ENCODE assay signal across 16 mouse cellular contexts in genomic region chr17:37995635-37996307, GRCm38 (mm10). TPM values are rescaled to one million over a fixed set of nuclear protein-coding genes. Genes with fewer than 3 reads are reported as not detected.
DNase-seq lines count a peak whose midpoint lies in the region; ATAC-seq and TF ChIP-seq lines count a peak whose summit lies in the region.
"Had no signal": no experiment of that assay in that cellular context is flagged by ENCODE, and none has a peak within 500 bp of the region (broad histone marks: within the 10 kb centered on the region; RNA-seq: fewer than 3 reads in every experiment).

No protein-coding gene starts in this region.

- no peak overlapping the region for H3K27ac ChIP-seq in heart, embryonic 12.5 days (ENCODE audit: poor library complexity, severe bottlenecking)
- H3K27ac ChIP-seq in liver, adult 2 months (replicated peaks; ENCODE audit: insufficient read depth, low read depth, low read length), result no peak overlapping the region

- H3K36me3 ChIP-seq in heart, embryonic 12.5 days, result no peaks in the 10 kb centered on the region
- H3K36me3 ChIP-seq in E14TG2a.4 (ENCODE audit: insufficient read depth, low read length), result peaks cover 33% of the 10 kb centered on the region
- no peaks in the 10 kb centered on the region for H3K36me3 ChIP-seq in liver, adult 2 months (ENCODE audit: control insufficient read depth, insufficient read depth, low read length)

- ATAC-seq in heart, embryonic 12.5 days (ENCODE audit: insufficient number of reproducible peaks, low FRiP score), result peak; percentile 84
- ATAC-seq: inflammation-experienced regulatory T-cells, adult 6 months had no signal

- H3K27me3 ChIP-seq in heart, embryonic 12.5 days (replicated peaks), result no peaks in the 10 kb centered on the region
- H3K27me3 ChIP-seq in E14TG2a.4 (ENCODE audit: insufficient read depth, low read length), result no peaks in the 10 kb centered on the region
- H3K27me3 ChIP-seq in liver, adult 2 months (ENCODE audit: control insufficient read depth, insufficient read depth, low read length), result no peaks in the 10 kb centered on the region
- H3K27me3 ChIP-seq: CH12.LX had no signal

- H3K4me1 ChIP-seq in heart, embryonic 12.5 days (replicated peaks), result no peaks in the 10 kb centered on the region
- H3K4me1 ChIP-seq in E14TG2a.4 (replicated peaks; ENCODE audit: low read depth, low read length), result peaks cover 57% of the 10 kb centered on the region
- H3K4me1 ChIP-seq in liver, adult 2 months (ENCODE audit: control insufficient read depth, insufficient read depth, low read length), result no peaks in the 10 kb centered on the region

- H3K9ac ChIP-seq in heart, embryonic 12.5 days, result no peak overlapping the region
- no peak overlapping the region for H3K9ac ChIP-seq in liver, adult 2 months (ENCODE audit: low read depth, low read length)

- H3K4me3 ChIP-seq in heart, embryonic 12.5 days, result peak overlapping the region; percentile 29; the same call in 1 of the 2 replicates
- peak overlapping the region; percentile 90 for H3K4me3 ChIP-seq in E14TG2a.4 (replicated peaks; ENCODE audit: low read length)
- H3K4me3 ChIP-seq in liver, adult 2 months (ENCODE audit: insufficient read depth, low read depth, low read length), result no peak overlapping the region

- WGBS in heart, embryonic 12.5 days, result 59% methylated on average over 10 of the region's 10 CpGs
- WGBS in liver, adult 2 months, result 63% methylated on average over 10 of the region's 10 CpGs

- H3K4me2 ChIP-seq in heart, embryonic 12.5 days, result 0 out of 2 replicates have a peak overlapping the region, but pooled peaks have one; percentile 21

- H3K79me2 ChIP-seq in liver, adult 2 months (ENCODE audit: control insufficient read depth, insufficient read depth, low read length), result no peaks in the 10 kb centered on the region

- 0 out of 2 replicates have a peak, but pooled peaks cover 4% of the 10 kb centered on the region for H3K9me3 ChIP-seq in heart, embryonic 12.5 days (replicated peaks)
- H3K9me3 ChIP-seq in E14TG2a.4 (ENCODE audit: low read length), result peaks cover 4% of the 10 kb centered on the region; the same call in 1 of the 2 replicates

- TF ChIP-seq POLR2A in liver, adult 2 months (IDR thresholded peaks at IDR 0.05; ENCODE audit: extremely low read depth, insufficient read depth, low read length), result no peak

- no peak for DNase-seq in heart, postnatal 10 days
- DNase-seq in NIH3T3 (ENCODE audit: low read depth), result peak; percentile 68
- DNase-seq in liver, adult 2 months (ENCODE audit: extremely low read depth, low read depth, low spot score), result peak; percentile 60
- no peak for DNase-seq in frontal cortex, postnatal 10 days (ENCODE audit: low spot score in 2 of 2)
- DNase-seq in cerebellum, postnatal 14 days, result no peak
- no peak for DNase-seq in lung, postnatal 25 days (ENCODE audit: low spot score)
- DNase-seq: adrenal gland, postnatal 14 days; cerebellum, adult 9-10 months; gastrocnemius, postnatal 36 days; kidney, postnatal 36 days; lung, postnatal 10 days had no signal

- no peak for TF ChIP-seq CTCF in E14TG2a.4 (conservative IDR thresholded peaks at IDR 0.05; ENCODE audit: low read length)
- no peak for TF ChIP-seq CTCF in liver, adult 2 months (IDR thresholded peaks at IDR 0.05; ENCODE audit: low read depth, low read length)

- intact Hi-C loops in heart, postnatal 10 days (cut with DNase I), result no loop called here

RNA-seq across cellular contexts. Expression of gene Olfr761, which starts 42.9 kb away (rescaled TPM):
- not detected in 2 replicates for polyA plus RNA-seq in heart, embryonic 12.5 days (2016; fragmentation: Nextera tagmentation; extraction: Ambion mirVana)
- total RNA-seq in heart, postnatal 10 days (2021), result not detected
- total RNA-seq in liver, adult 2 months (2014; rRNA removed), result not detected in 2 replicates
- polyA plus RNA-seq in liver, adult 2 months (2012; rRNA removed), result not detected in 2 replicates
- total RNA-seq: adrenal gland, postnatal 14 days; CH12.LX; gastrocnemius, postnatal 36 days; left cerebral cortex, postnatal 14 days had no signal
- polyA plus RNA-seq: inflammation-experienced regulatory T-cells, adult 6 months had no signal

Comparison
In these comparisons a context has a peak if more than half of its experiments do, and no peak if none do; other contexts are left out.
1. DNase-seq: peak in NIH3T3 (single experiment) and liver, adult 2 months (single experiment); none in heart, postnatal 10 days (0 of 2), frontal cortex, postnatal 10 days (0 of 2), cerebellum, postnatal 14 days (0 of 2) and lung, postnatal 25 days (single experiment).